Mouse (Mus musculus) ES-E14 (cell line): ENCODE measurements around the gene Inpp5b. TPM values are rescaled to one million over a fixed set of nuclear protein-coding genes. Genes with fewer than 3 reads are reported as not detected.
A peak's percentile ranks its signal among the peaks of the same experiment; 100 is the strongest.
"Not testable (repeated sequence)": the region's sequence is repeated elsewhere in the genome, so short reads cannot be mapped to it uniquely, and the experiment has no call there.

ENCODE experiments used
- DNase-seq: peaks from one replicate; pipeline ENCODE4 v3.0.0-alpha.2; 2013; ENCODE audit warnings: low read depth, low spot score
- H3K27ac ChIP-seq: 2 replicates; pipeline ENCODE4 v1.5.1; 2012; ENCODE audit warnings: low read depth, mild to moderate bottlenecking, low read length, moderate library complexity, mixed read lengths; ENCODE audit not compliant: poor library complexity, insufficient read depth, severe bottlenecking
- H3K36me3 ChIP-seq: 2 replicates; pipeline ENCODE4 v1.6.1; 2012; ENCODE audit warnings: mild to moderate bottlenecking, low read length, moderate library complexity, mixed read lengths; ENCODE audit not compliant: control insufficient read depth, poor library complexity, insufficient read depth, severe bottlenecking
- H3K4me1 ChIP-seq, 2 experiments: fragments of 150-350 bp in 1 of 2; sonication (generic) in 1 of 2; 2 replicates each; pipeline ENCODE4 v1.6.1; 2012; ENCODE audit warnings: low read length in 2 of 2, mild to moderate bottlenecking in 1 of 2, mixed read lengths in 1 of 2; ENCODE audit not compliant: control insufficient read depth in 2 of 2, insufficient read depth in 2 of 2, poor library complexity in 1 of 2
- H3K4me3 ChIP-seq, 2 experiments: fragments of 150-350 bp in 1 of 2; sonication (generic) in 1 of 2; 2 replicates each; pipeline ENCODE4 v1.5.1; 2012; ENCODE audit warnings: low read length in 2 of 2, low read depth in 1 of 2, mild to moderate bottlenecking in 1 of 2, mixed read lengths in 1 of 2; ENCODE audit not compliant: insufficient read depth in 1 of 2, poor library complexity in 1 of 2, severe bottlenecking in 1 of 2
- H3K9ac ChIP-seq: 2 replicates; pipeline ENCODE4 v1.6.1; 2012; ENCODE audit warnings: low read depth, mild to moderate bottlenecking, low read length, mixed read lengths; ENCODE audit not compliant: poor library complexity, insufficient read depth, severe bottlenecking
- H3K9me3 ChIP-seq: fragments of 150-350 bp; sonication (generic); 2 replicates; pipeline ENCODE4 v1.6.1; 2012; ENCODE audit warnings: low read depth, mild to moderate bottlenecking, low read length; ENCODE audit not compliant: control insufficient read depth, insufficient read depth
- CHD2 ChIP-seq: IDR thresholded peaks from 2 replicates; pipeline ENCODE4 v1.6.1; 2014; ENCODE audit warnings: mild to moderate bottlenecking, low read depth, low read length, inconsistent platforms
- HCFC1 ChIP-seq: IDR thresholded peaks from 2 replicates; pipeline ENCODE4 v1.6.1; 2012; ENCODE audit warnings: low read length, inconsistent platforms, borderline replicate concordance; ENCODE audit not compliant: insufficient read depth
- MAFK ChIP-seq: IDR thresholded peaks from 2 replicates; pipeline ENCODE4 v1.6.1; 2014; ENCODE audit warnings: mild to moderate bottlenecking, low read depth, low read length, inconsistent platforms; ENCODE audit not compliant: insufficient read depth
- ZC3H11A ChIP-seq: IDR thresholded peaks from 2 replicates; pipeline ENCODE4 v1.6.1; 2012; ENCODE audit warnings: low read depth, mild to moderate bottlenecking, inconsistent platforms, low read length, borderline replicate concordance
- ZNF384 ChIP-seq: IDR thresholded peaks from 2 replicates; pipeline ENCODE4 v1.6.1; 2012; ENCODE audit warnings: low read depth, low read length, inconsistent platforms
- in situ Hi-C, 2 experiments: fragments of 600-800 bp; cut with MboI; formaldehyde crosslinking; loops; one replicate each; pipeline ENCODE4 v1.15.1; 2025; ENCODE audit warnings: low sequenced_read_pairs in 2 of 2, inconsistent platforms in 1 of 2; ENCODE audit not compliant: unreplicated experiment in 2 of 2
- total RNA-seq: library from RNA; depleted of rRNA; stranded (reverse); fragments of 300-350 nt; gene quantifications from 2 replicates; pipeline ENCODE4 v1.2.3, GENCODE M21; 2012

Gene Inpp5b
- total RNA-seq, 1 experiment, result 14.0 TPM

- 0 out of 2 replicates have a peak overlapping the region, but pooled peaks have one; percentile 30 for H3K27ac ChIP-seq
- DNase-seq, result no peak
- no peaks in the 10 kb centered on the region for H3K9me3 ChIP-seq
- no peak for TF ChIP-seq ZC3H11A
- no peak for TF ChIP-seq CHD2
- no peak for TF ChIP-seq MAFK
- TF ChIP-seq HCFC1, result no peak
- no peak for TF ChIP-seq ZNF384
- in situ Hi-C loops, result no loop called here
- peaks cover 2 to 20% of the 10 kb centered on the region in 2 experiments; a peak in 3 of 4 replicates for H3K4me1 ChIP-seq
- H3K4me3 ChIP-seq, result peak overlapping the region; percentile 34 to 51
- peaks cover 4% of the 10 kb centered on the region; the same call in 1 of the 2 replicates for H3K36me3 ChIP-seq
- H3K9ac ChIP-seq, result peak overlapping the region; percentile 72
These were observed 31.6 kb upstream of the Inpp5b start for GRCm38 (mm10) chr4:124709961-124710446.

- Histone ChIP-seq H3K4me1 (peaks cover 3 to 15% of the 10 kb centered on the region in 2 experiments; a peak in 1 of 4 replicates), H3K27ac (no peak overlapping the region), H3K9me3 (no peaks in the 10 kb centered on the region), H3K4me3 (no peak overlapping the region), H3K9ac (no peak overlapping the region), H3K36me3 (peaks cover 5% of the 10 kb centered on the region; the same call in 1 of the 2 replicates)
- in situ Hi-C loops, result no loop called here
- DNase-seq, result no peak
- no peak for TF ChIP-seq MAFK
- no peak for TF ChIP-seq ZNF384
- no peak for TF ChIP-seq HCFC1
- TF ChIP-seq CHD2, result no peak
- TF ChIP-seq ZC3H11A, result no peak
These were observed 30.8 kb upstream of the Inpp5b start for GRCm38 (mm10) chr4:124710776-124711291.

GRCm38 (mm10) chr4:124712618-124713017, 29.0 kb upstream of the Inpp5b start:
- Histone ChIP-seq H3K9ac (no peak overlapping the region), H3K4me1 (peaks cover 3 to 7% of the 10 kb centered on the region in 2 experiments; a peak in 1 of 4 replicates), H3K9me3 (no peaks in the 10 kb centered on the region), H3K36me3 (peaks cover 8% of the 10 kb centered on the region; the same call in 1 of the 2 replicates), H3K4me3 (no peak overlapping the region), H3K27ac (no peak overlapping the region)
- DNase-seq, result no peak
- TF ChIP-seq MAFK, result no peak
- no peak for TF ChIP-seq ZNF384
- no peak for TF ChIP-seq HCFC1
- no peak for TF ChIP-seq ZC3H11A
- no peak for TF ChIP-seq CHD2
- in situ Hi-C loops, result no loop called here

- DNase-seq, H3K4me3 ChIP-seq, H3K36me3 ChIP-seq, H3K27ac ChIP-seq, H3K9me3 ChIP-seq, in situ Hi-C loops, H3K4me1 ChIP-seq, H3K9ac ChIP-seq: not testable (repeated sequence)
These were observed 27.8 kb upstream of the Inpp5b start for GRCm38 (mm10) chr4:124713850-124714249.
